Mouse (Mus musculus): ENCODE measurements around the gene Hoxb9. TPM values are rescaled to one million over a fixed set of nuclear protein-coding genes. Genes with fewer than 3 reads are reported as not detected.

The Hoxb9 gene
- polyA plus RNA-seq, 2 experiments = 0.01 TPM; not detected in 1

GRCm38 (mm10) chr11:96255996-96256445, 15.2 kb upstream of the Hoxb9 start:
- Histone ChIP-seq H3K4me1 (replicated peaks; ENCODE audit: control insufficient read depth in 2 of 2, insufficient read depth in 2 of 2, low read length in 1 of 2) (no peaks in the 10 kb centered on the region), H3K27me3 (ENCODE audit: control insufficient read depth, insufficient read depth, low read length) (peaks cover 94% of the 10 kb centered on the region), H3K9me3 (ENCODE audit: control insufficient read depth, low read length) (no peaks in the 10 kb centered on the region), H3K9ac (replicated peaks) (no peak overlapping the region), H3K27ac (no peak overlapping the region), H3K4me3 (ENCODE audit: insufficient read depth in 1 of 2, low read depth in 2 of 2, low read length in 2 of 2) (no peak overlapping the region), H3K36me3 (replicated peaks; ENCODE audit: control insufficient read depth, insufficient read depth, low read depth) (no peaks in the 10 kb centered on the region), H3K4me2 (ENCODE audit: low read depth) (no peak overlapping the region)
- ATAC-seq (ENCODE audit: insufficient read depth) (no peak), DNase-seq (ENCODE audit: low read depth in 3 of 3, low spot score in 3 of 3) (no peak)
- WGBS (ENCODE audit: insufficient replicate concordance) = 4% methylated on average over 14 of the region's 14 CpGs
- TF ChIP-seq EP300 (IDR thresholded peaks at IDR 0.05; ENCODE audit: low read depth) (no peak), CTCF (IDR thresholded peaks at IDR 0.05; ENCODE audit: low read depth) (no peak)

GRCm38 (mm10) chr11:96257141-96257540, 14.1 kb upstream of the Hoxb9 start:
- 15% methylated on average over 2 of the region's 2 CpGs for WGBS (ENCODE audit: insufficient replicate concordance)
- no peak overlapping the region for H3K9ac ChIP-seq (replicated peaks)
- H3K4me3 ChIP-seq (ENCODE audit: insufficient read depth in 1 of 2, low read depth in 2 of 2, low read length in 2 of 2) = no peak overlapping the region
- H3K4me2 ChIP-seq (ENCODE audit: low read depth) = no peak overlapping the region
- ATAC-seq (ENCODE audit: insufficient read depth) (no peak), DNase-seq (ENCODE audit: low read depth in 3 of 3, low spot score in 3 of 3) (no peak)
- no peak overlapping the region for H3K27ac ChIP-seq
- no peaks in the 10 kb centered on the region for H3K4me1 ChIP-seq (replicated peaks; ENCODE audit: control insufficient read depth in 2 of 2, insufficient read depth in 2 of 2, low read length in 1 of 2)
- TF ChIP-seq EP300 (IDR thresholded peaks at IDR 0.05; ENCODE audit: low read depth) (no peak), CTCF (IDR thresholded peaks at IDR 0.05; ENCODE audit: low read depth) (no peak)
- H3K27me3 ChIP-seq (ENCODE audit: control insufficient read depth, insufficient read depth, low read length) = peaks cover 94% of the 10 kb centered on the region
- no peaks in the 10 kb centered on the region for H3K36me3 ChIP-seq (replicated peaks; ENCODE audit: control insufficient read depth, insufficient read depth, low read depth)
- no peaks in the 10 kb centered on the region for H3K9me3 ChIP-seq (ENCODE audit: control insufficient read depth, low read length)

- no peaks in the 10 kb centered on the region for H3K4me1 ChIP-seq (replicated peaks; ENCODE audit: control insufficient read depth in 2 of 2, insufficient read depth in 2 of 2, low read length in 1 of 2)
- no peak overlapping the region for H3K9ac ChIP-seq (replicated peaks)
- H3K27me3 ChIP-seq (ENCODE audit: control insufficient read depth, insufficient read depth, low read length) = peaks cover 94% of the 10 kb centered on the region
- WGBS (ENCODE audit: insufficient replicate concordance) = 21% methylated on average over 2 of the region's 2 CpGs
- ATAC-seq (ENCODE audit: insufficient read depth) (no peak), DNase-seq (ENCODE audit: low read depth in 3 of 3, low spot score in 3 of 3) (no peak)
- no peaks in the 10 kb centered on the region for H3K36me3 ChIP-seq (replicated peaks; ENCODE audit: control insufficient read depth, insufficient read depth, low read depth)
- H3K4me3 ChIP-seq (ENCODE audit: insufficient read depth in 1 of 2, low read depth in 2 of 2, low read length in 2 of 2) = no peak overlapping the region
- no peak overlapping the region for H3K4me2 ChIP-seq (ENCODE audit: low read depth)
- H3K27ac ChIP-seq = no peak overlapping the region
- no peaks in the 10 kb centered on the region for H3K9me3 ChIP-seq (ENCODE audit: control insufficient read depth, low read length)
- TF ChIP-seq EP300 (IDR thresholded peaks at IDR 0.05; ENCODE audit: low read depth) (no peak), CTCF (IDR thresholded peaks at IDR 0.05; ENCODE audit: low read depth) (no peak)
Measured at GRCm38 (mm10) chr11:96259038-96259437, 12.2 kb upstream of the Hoxb9 start.

- DNase-seq (ENCODE audit: low read depth in 3 of 3, low spot score in 3 of 3) = no peak
- 0% methylated on average over 1 of the region's 1 CpGs for WGBS (ENCODE audit: insufficient replicate concordance)
- H3K36me3 ChIP-seq (replicated peaks; ENCODE audit: control insufficient read depth, insufficient read depth, low read depth) = no peaks in the 10 kb centered on the region
- peaks cover 94% of the 10 kb centered on the region for H3K27me3 ChIP-seq (ENCODE audit: control insufficient read depth, insufficient read depth, low read length)
- H3K4me2 ChIP-seq (ENCODE audit: low read depth) = no peak overlapping the region
- H3K4me1 ChIP-seq (replicated peaks; ENCODE audit: control insufficient read depth in 2 of 2, insufficient read depth in 2 of 2, low read length in 1 of 2) = no peaks in the 10 kb centered on the region
- TF ChIP-seq CTCF (IDR thresholded peaks at IDR 0.05; ENCODE audit: low read depth) (no peak), EP300 (IDR thresholded peaks at IDR 0.05; ENCODE audit: low read depth) (no peak)
- H3K27ac ChIP-seq = no peak overlapping the region
- ATAC-seq (ENCODE audit: insufficient read depth) = no peak
- H3K9me3 ChIP-seq (ENCODE audit: control insufficient read depth, low read length) = no peaks in the 10 kb centered on the region
- H3K9ac ChIP-seq (replicated peaks) = no peak overlapping the region
- no peak overlapping the region for H3K4me3 ChIP-seq (ENCODE audit: insufficient read depth in 1 of 2, low read depth in 2 of 2, low read length in 2 of 2)
Measured at GRCm38 (mm10) chr11:96259511-96259910, 11.7 kb upstream of the Hoxb9 start.

- ATAC-seq (ENCODE audit: insufficient read depth) (no peak), DNase-seq (ENCODE audit: low read depth in 3 of 3, low spot score in 3 of 3) (no peak)
- H3K9me3 ChIP-seq (ENCODE audit: control insufficient read depth, low read length) = no peaks in the 10 kb centered on the region
- no peak overlapping the region for H3K4me3 ChIP-seq (ENCODE audit: insufficient read depth in 1 of 2, low read depth in 2 of 2, low read length in 2 of 2)
- H3K9ac ChIP-seq (replicated peaks) = no peak overlapping the region
- no peaks in the 10 kb centered on the region for H3K36me3 ChIP-seq (replicated peaks; ENCODE audit: control insufficient read depth, insufficient read depth, low read depth)
- TF ChIP-seq CTCF (IDR thresholded peaks at IDR 0.05; ENCODE audit: low read depth) (no peak), EP300 (IDR thresholded peaks at IDR 0.05; ENCODE audit: low read depth) (no peak)
- WGBS (ENCODE audit: insufficient replicate concordance) = 4% methylated on average over 23 of the region's 23 CpGs
- no peaks in the 10 kb centered on the region for H3K4me1 ChIP-seq (replicated peaks; ENCODE audit: control insufficient read depth in 2 of 2, insufficient read depth in 2 of 2, low read length in 1 of 2)
- H3K27ac ChIP-seq = no peak overlapping the region
- H3K27me3 ChIP-seq (ENCODE audit: control insufficient read depth, insufficient read depth, low read length) = peaks cover 92% of the 10 kb centered on the region
- no peak overlapping the region for H3K4me2 ChIP-seq (ENCODE audit: low read depth)
Measured at GRCm38 (mm10) chr11:96260310-96260970, 10.8 kb upstream of the Hoxb9 start.

Measured in liver, embryonic 14.5 days (tissue).